Mouse (Mus musculus) olfactory bulb, adult 2 months (tissue): ENCODE measurements around the gene Fndc3b.

Experiments used
- CTCF ChIP-seq: fragments of 200-500 bp; IDR thresholded peaks from 2 replicates; pipeline ENCODE4 v1.5.1; 2012; ENCODE audit warnings: low read depth, mild to moderate bottlenecking, low read length, moderate library complexity; ENCODE audit not compliant: insufficient read depth
- POLR2A ChIP-seq: fragments of 200-500 bp; IDR thresholded peaks from 2 replicates; pipeline ENCODE4 v1.6.1; 2012; ENCODE audit warnings: mild to moderate bottlenecking, low read depth, low read length, moderate library complexity; ENCODE audit not compliant: insufficient read depth

GRCm38 (mm10) chr3:27605081-27605480 is 106.0 kb downstream of the Fndc3b start:
- no peak for TF ChIP-seq CTCF
- no peak for TF ChIP-seq POLR2A
